In the genomic region with DNA sequence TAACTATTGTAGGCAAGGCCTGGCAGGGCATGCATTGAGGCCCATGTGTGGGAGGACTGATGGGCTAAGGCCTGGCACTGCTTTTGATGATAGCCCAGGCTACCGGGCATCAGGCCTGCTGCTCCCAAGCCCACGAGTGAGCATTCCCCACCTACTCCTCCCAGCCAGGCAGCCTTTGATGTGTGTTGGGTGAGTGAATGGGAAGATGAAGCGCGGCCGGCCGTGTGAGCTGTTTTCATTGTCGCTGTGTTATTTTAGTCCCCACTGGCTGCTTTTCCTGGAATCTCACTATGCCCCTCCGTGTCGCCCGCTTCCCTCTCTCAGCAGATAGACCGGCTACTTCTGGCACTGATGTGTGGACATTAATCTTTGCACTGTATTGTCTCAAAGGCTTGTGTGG, we compare ENCODE assay signal across 28 mouse cellular contexts. TPM values are rescaled to one million over a fixed set of nuclear protein-coding genes. Genes with fewer than 3 reads are reported as not detected.
A peak's percentile ranks its signal among the peaks of the same experiment; 100 is the strongest.
DNase-seq lines count a peak whose midpoint lies in the region; ATAC-seq and TF ChIP-seq lines count a peak whose summit lies in the region.
"Had no signal": no experiment of that assay in that cellular context is flagged by ENCODE, and none has a peak within 500 bp of the region (broad histone marks: within the 10 kb centered on the region; RNA-seq: fewer than 3 reads in every experiment).

No protein-coding gene starts in this region.

- peak; percentile 57 for ATAC-seq in frontal cortex, adult (ENCODE audit: low TSS enrichment)
- ATAC-seq: forebrain, embryonic 15.5 days; hindbrain, embryonic 16.5 days; Patski had no signal

- DNase-seq in frontal cortex, adult 2 months (ENCODE audit: extremely low spot score in 1 of 2, low spot score in 1 of 2) = no peak
- no peak for DNase-seq in layer of hippocampus, adult 2 months (ENCODE audit: low spot score in 2 of 2)
- no peak for DNase-seq in layer of hippocampus, adult 11-12 months (ENCODE audit: low spot score)
- peak; percentile 39 to 40 for DNase-seq in right cerebral cortex, adult 2 months (ENCODE audit: low spot score in 2 of 2)
- no peak for DNase-seq in right cerebral cortex, postnatal 14 days
- no peak for DNase-seq in kidney, postnatal 10 days
- DNase-seq: adrenal gland, postnatal 10 days; cerebellum, adult 11-12 months; cerebellum, adult 8-10 months; cerebellum, postnatal 10 days; cerebellum, postnatal 36 days; embryo, embryonic 11 days; gastrocnemius, postnatal 36 days; heart, adult 2 months; heart, postnatal 14 days; heart, postnatal 4 days had no signal

- TF ChIP-seq CTCF in layer of hippocampus, adult 2 months (conservative IDR thresholded peaks at IDR 0.05) = no peak

- H3K4me3 ChIP-seq in layer of hippocampus, adult 2 months = no peak overlapping the region
- H3K4me3 ChIP-seq: embryonic facial prominence, embryonic 10.5 days; embryonic facial prominence, embryonic 13.5 days; erythroblast, embryonic 14.5 days; forebrain, embryonic 12.5 days; forebrain, embryonic 15.5 days; heart, adult 2 months; heart, embryonic 10.5 days; heart, embryonic 13.5 days; hindbrain, embryonic 12.5 days had no signal

- H3K27ac ChIP-seq in layer of hippocampus, adult 2 months = peak overlapping the region; percentile 39; the same call in 1 of the 2 replicates
- H3K27ac ChIP-seq: embryonic facial prominence, embryonic 10.5 days; embryonic facial prominence, embryonic 13.5 days; forebrain, embryonic 12.5 days; forebrain, embryonic 15.5 days; heart, adult 2 months; heart, embryonic 10.5 days; heart, embryonic 13.5 days; hindbrain, embryonic 12.5 days had no signal

RNA-seq across cellular contexts. Expression of gene Fam19a5, which starts 26.1 kb away (rescaled TPM):
- polyA plus RNA-seq in frontal cortex, adult 2 months (2012; rRNA removed) = 98.1 and 110 TPM in 2 replicates
- total RNA-seq in layer of hippocampus, adult 2 months (2021) = 100 to 1,000 TPM; 135 to 141 TPM
- total RNA-seq: granulocyte monocyte progenitor cell, adult 5-6 weeks had no signal
- polyA plus RNA-seq: erythroblast, embryonic 14.5 days had no signal

Comparison
In these comparisons a context has a peak if more than half of its experiments do, and no peak if none do; other contexts are left out.
1. DNase-seq: peak in right cerebral cortex, adult 2 months (2 of 2); none in frontal cortex, adult 2 months (0 of 2), layer of hippocampus, adult 2 months (0 of 2), layer of hippocampus, adult 11-12 months (single experiment), right cerebral cortex, postnatal 14 days (single experiment) and kidney, postnatal 10 days (single experiment).